Mouse (Mus musculus) heart, adult 11 months (tissue): ENCODE measurements at regions not wholly inside any gene's neighbourhood (a gene's known extent, or its start where the extent isn't known, plus 50 kb on each side); places are given as distances from the start of the nearest gene placed in this dataset.
A peak's percentile ranks its signal among the peaks of the same experiment; 100 is the strongest.

Experiments
- DNase-seq: peaks from one replicate; pipeline ENCODE4 v3.0.0; 2022

GRCm38 (mm10) chr1:125307223-125307622, 128.3 kb downstream of the Actr3 start:
- peak; percentile 7 for DNase-seq

GRCm38 (mm10) chr1:125298520-125299090, 136.9 kb downstream of the Actr3 start:
- peak; percentile 13 for DNase-seq

GRCm38 (mm10) chr1:125295646-125296045, 139.9 kb downstream of the Actr3 start:
- DNase-seq = no peak

- DNase-seq = peak; percentile 80
These were observed 145.1 kb downstream of the Actr3 start for GRCm38 (mm10) chr1:125290320-125291021.

GRCm38 (mm10) chr1:125286347-125286746, 149.2 kb downstream of the Actr3 start:
- peak; percentile 43 for DNase-seq

- peak; percentile 71 for DNase-seq
These were observed 150.8 kb downstream of the Actr3 start for GRCm38 (mm10) chr1:125284693-125285092.

GRCm38 (mm10) chr1:125273752-125274151, 161.8 kb downstream of the Actr3 start:
- DNase-seq = peak; percentile 34

GRCm38 (mm10) chr1:125263684-125264083, 171.8 kb downstream of the Actr3 start:
- DNase-seq = peak; percentile 71

- peak; percentile 65 for DNase-seq
These were observed 172.5 kb downstream of the Actr3 start for GRCm38 (mm10) chr1:125263068-125263467.

GRCm38 (mm10) chr1:125242345-125242744, 193.2 kb downstream of the Actr3 start:
- no peak for DNase-seq

GRCm38 (mm10) chr1:125241717-125242116, 193.8 kb downstream of the Actr3 start:
- no peak for DNase-seq

- DNase-seq = no peak
These were observed 197.9 kb downstream of the Actr3 start for GRCm38 (mm10) chr1:125237595-125237988.

GRCm38 (mm10) chr1:125236948-125237594, 198.5 kb downstream of the Actr3 start:
- DNase-seq = no peak

GRCm38 (mm10) chr1:125234747-125235146, 200.8 kb downstream of the Actr3 start:
- no peak for DNase-seq

- no peak for DNase-seq
These were observed 212.2 kb downstream of the Actr3 start for GRCm38 (mm10) chr1:125223370-125223769.

- DNase-seq = peak; percentile 51
These were observed 219.3 kb downstream of the Actr3 start for GRCm38 (mm10) chr1:125216192-125216591.

- DNase-seq = no peak
These were observed 248.4 kb downstream of the Actr3 start for GRCm38 (mm10) chr1:125187091-125187490.

- DNase-seq = no peak
These were observed 259.2 kb downstream of the Actr3 start for GRCm38 (mm10) chr1:125176124-125176937.

GRCm38 (mm10) chr1:125174725-125175124, 260.8 kb downstream of the Actr3 start:
- no peak for DNase-seq

GRCm38 (mm10) chr1:125172474-125172873, 263.1 kb downstream of the Actr3 start:
- no peak for DNase-seq

- DNase-seq = no peak
These were observed 270.3 kb downstream of the Actr3 start for GRCm38 (mm10) chr1:125165226-125165625.

GRCm38 (mm10) chr1:125158481-125158880, 277.0 kb downstream of the Actr3 start:
- DNase-seq = peak; percentile 71

- no peak for DNase-seq
These were observed 279.4 kb downstream of the Actr3 start for GRCm38 (mm10) chr1:125156093-125156492.
